Mouse (Mus musculus): ENCODE measurements around the gene Rhebl1. TPM values are rescaled to one million over a fixed set of nuclear protein-coding genes. Genes with fewer than 3 reads are reported as not detected.

The Rhebl1 gene
- polyA plus RNA-seq, 1 experiment from 2014 or later, result 35.9 TPM

- no peak overlapping the region for H3K27ac ChIP-seq
- ATAC-seq (replicated peaks), result no peak
- H3K4me3 ChIP-seq, result no peak overlapping the region
- H3K9ac ChIP-seq, result no peak overlapping the region
- H3K4me2 ChIP-seq, result no peak overlapping the region
- H3K27me3 ChIP-seq (replicated peaks), result no peaks in the 10 kb centered on the region
- 94% methylated on average over 14 of the region's 14 CpGs for WGBS
- H3K36me3 ChIP-seq (replicated peaks), result peaks cover 66% of the 10 kb centered on the region
- H3K4me1 ChIP-seq, result peaks cover 6% of the 10 kb centered on the region
- no peaks in the 10 kb centered on the region for H3K9me3 ChIP-seq
Observed at GRCm38 (mm10) chr15:98835291-98835690, 59.0 kb downstream of the Rhebl1 start.

DNA sequence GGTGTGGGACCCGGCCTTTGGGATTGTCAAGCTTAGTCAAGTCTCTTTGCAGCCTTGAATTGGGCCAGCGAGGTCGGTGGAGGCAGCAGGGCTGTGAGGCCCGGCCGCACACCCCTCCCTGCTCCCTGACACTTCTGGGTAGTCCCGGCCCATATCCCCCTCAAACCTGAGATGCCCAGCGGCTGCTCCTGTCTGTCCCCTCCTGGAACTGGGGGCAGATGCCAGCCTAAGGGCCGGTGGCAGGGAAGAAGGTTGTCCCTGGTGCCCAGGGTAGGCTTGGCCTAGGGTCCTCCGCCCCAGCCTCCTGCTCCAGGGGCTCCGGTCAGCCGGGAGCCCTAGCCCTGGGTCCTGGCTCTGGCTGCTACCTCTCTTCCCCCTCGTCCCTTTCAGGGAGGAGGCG is 60.3 kb downstream of the Rhebl1 start:
- Histone ChIP-seq H3K4me2 (no peak overlapping the region), H3K4me3 (no peak overlapping the region), H3K36me3 (replicated peaks) (peaks cover 54% of the 10 kb centered on the region), H3K27ac (no peak overlapping the region), H3K4me1 (peaks cover 18% of the 10 kb centered on the region), H3K27me3 (replicated peaks) (no peaks in the 10 kb centered on the region), H3K9ac (no peak overlapping the region), H3K9me3 (no peaks in the 10 kb centered on the region)
- ATAC-seq (replicated peaks), result no peak
- WGBS, result 83% methylated on average over 13 of the region's 13 CpGs

- no peak overlapping the region for H3K4me3 ChIP-seq
- H3K27me3 ChIP-seq (replicated peaks), result no peaks in the 10 kb centered on the region
- H3K4me2 ChIP-seq, result no peak overlapping the region
- no peaks in the 10 kb centered on the region for H3K9me3 ChIP-seq
- no peak for ATAC-seq (replicated peaks)
- no peak overlapping the region for H3K27ac ChIP-seq
- H3K36me3 ChIP-seq (replicated peaks), result peaks cover 48% of the 10 kb centered on the region
- no peak overlapping the region for H3K9ac ChIP-seq
- peaks cover 19% of the 10 kb centered on the region for H3K4me1 ChIP-seq
- 89% methylated on average over 11 of the region's 11 CpGs for WGBS
Observed at GRCm38 (mm10) chr15:98833281-98833680, 61.1 kb downstream of the Rhebl1 start.

DNA sequence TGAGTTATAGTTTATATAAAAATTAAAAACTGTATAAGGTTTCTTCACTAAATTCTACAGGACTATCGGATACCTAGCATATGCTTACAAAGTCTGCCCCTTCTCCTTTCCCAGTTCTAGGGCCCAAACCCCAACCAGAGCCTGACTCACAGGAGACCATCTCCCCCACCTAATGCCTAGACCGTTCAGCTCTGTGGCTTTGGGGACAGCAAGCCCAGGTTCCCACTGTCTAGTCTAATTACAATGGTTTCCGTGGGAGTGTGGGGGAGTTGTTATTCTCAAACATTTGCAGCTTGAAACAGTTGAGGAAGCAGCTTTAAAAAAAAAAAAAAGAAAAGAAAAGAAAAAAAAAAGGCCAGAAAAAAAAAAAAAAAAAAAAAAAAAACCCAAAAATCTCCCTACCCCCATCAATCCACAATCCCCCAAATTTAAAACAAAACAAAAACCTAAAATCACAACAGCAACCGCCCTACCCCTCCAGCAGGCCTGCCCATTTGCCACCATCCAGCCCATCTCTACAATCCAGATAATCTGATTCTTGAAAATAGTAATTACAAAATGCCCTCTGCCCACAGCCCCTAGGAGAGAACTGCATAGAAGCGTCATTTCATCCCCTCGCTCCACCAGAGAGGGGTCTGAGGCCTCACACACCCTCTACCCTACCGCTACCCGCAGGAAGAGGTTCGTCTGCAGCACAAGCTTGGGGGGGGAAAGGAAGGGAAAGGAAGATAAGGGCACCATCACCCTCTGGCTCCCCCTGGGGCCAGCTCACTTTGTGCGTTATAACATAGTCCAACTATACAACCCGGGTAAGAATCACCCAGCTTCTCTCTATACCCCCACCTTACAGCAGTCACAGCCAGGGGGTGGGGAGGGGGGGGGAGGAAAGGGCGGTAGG is 61.9 kb downstream of the Rhebl1 start:
- 60% methylated on average over 12 of the region's 12 CpGs for WGBS

GRCm38 (mm10) chr15:98831684-98832035 is 62.7 kb downstream of the Rhebl1 start:
- 21% methylated on average over 9 of the region's 9 CpGs for WGBS
- H3K4me1 ChIP-seq, result peaks cover 19% of the 10 kb centered on the region
- ATAC-seq (replicated peaks), result peak; percentile 46
- peak overlapping the region; percentile 67 for H3K9ac ChIP-seq
- peak overlapping the region; percentile 64 for H3K4me2 ChIP-seq
- no peaks in the 10 kb centered on the region for H3K9me3 ChIP-seq
- H3K36me3 ChIP-seq (replicated peaks), result peaks cover 34% of the 10 kb centered on the region
- peak overlapping the region; percentile 82 for H3K27ac ChIP-seq
- no peaks in the 10 kb centered on the region for H3K27me3 ChIP-seq (replicated peaks)
- peak overlapping the region; percentile 55 for H3K4me3 ChIP-seq

More for the DNA sequence above, 61.9 kb downstream of the Rhebl1 start:
- Histone ChIP-seq H3K9me3 (no peaks in the 10 kb centered on the region), H3K36me3 (replicated peaks) (peaks cover 42% of the 10 kb centered on the region), H3K27me3 (replicated peaks) (no peaks in the 10 kb centered on the region), H3K4me1 (peaks cover 19% of the 10 kb centered on the region), H3K4me2 (peak overlapping the region; percentile 64), H3K9ac (no peak overlapping the region), H3K4me3 (no peak overlapping the region), H3K27ac (peak overlapping the region; percentile 15)
- no peak for ATAC-seq (replicated peaks)

- H3K27me3 ChIP-seq (replicated peaks), result no peaks in the 10 kb centered on the region
- under 1% methylated on average over 64 of the region's 66 CpGs for WGBS
Observed at GRCm38 (mm10) chr15:98830736-98831683, 63.3 kb downstream of the Rhebl1 start, which contains the start of gene Prkag1. TSS of gene Prkag1 (minus strand) at chr15:98831521.

More at GRCm38 (mm10) chr15:98830736-98831683, 63.3 kb downstream of the Rhebl1 start, which contains the start of gene Prkag1:
- peak; percentile 97 for ATAC-seq (replicated peaks)
- Histone ChIP-seq H3K9ac (peak within 1 kb of the TSS; percentile 67), H3K4me2 (peak within 1 kb of the TSS; percentile 64), H3K4me1 (peaks cover 19% of the 10 kb centered on the region), H3K36me3 (replicated peaks) (peaks cover 28% of the 10 kb centered on the region), H3K27ac (peak within 1 kb of the TSS; percentile 82), H3K4me3 (peak within 1 kb of the TSS; percentile 55), H3K9me3 (no peaks in the 10 kb centered on the region)

Other genes with a start within 250 kb of the Rhebl1 start
- gene Ddx23, start 231.6 kb downstream of the Rhebl1 start, polyA plus RNA-seq (2015; fragmentation: Nextera tagmentation; extraction: Ambion mirVana), result 22.0 and 26.4 TPM in 2 replicates
- 13.2 and 13.9 TPM in 2 replicates for gene Rnd1, start 217.1 kb downstream of the Rhebl1 start, polyA plus RNA-seq (2015; fragmentation: Nextera tagmentation; extraction: Ambion mirVana)
- gene Ccdc65, start 186.3 kb downstream of the Rhebl1 start, polyA plus RNA-seq (2015; fragmentation: Nextera tagmentation; extraction: Ambion mirVana), result 6.8 and 8.5 TPM in 2 replicates
- gene Fkbp11, start 166.3 kb downstream of the Rhebl1 start, polyA plus RNA-seq (2015; fragmentation: Nextera tagmentation; extraction: Ambion mirVana), result 3.8 and 4.6 TPM in 2 replicates
- 103 and 106 TPM in 2 replicates for gene Arf3, start 131.3 kb downstream of the Rhebl1 start, polyA plus RNA-seq (2015; fragmentation: Nextera tagmentation; extraction: Ambion mirVana)
- 0.17 TPM in 1 of 2 replicates, not detected in the other for gene Wnt10b, start 116.4 kb downstream of the Rhebl1 start, polyA plus RNA-seq (2015; fragmentation: Nextera tagmentation; extraction: Ambion mirVana)
- gene Wnt1, start 104.7 kb downstream of the Rhebl1 start, polyA plus RNA-seq (2015; fragmentation: Nextera tagmentation; extraction: Ambion mirVana), result 2.0 and 2.9 TPM in 2 replicates
- gene Ddn, start 85.0 kb downstream of the Rhebl1 start, polyA plus RNA-seq (2015; fragmentation: Nextera tagmentation; extraction: Ambion mirVana), result 0.52 and 0.81 TPM in 2 replicates
- gene Prkag1, start 63.0 kb downstream of the Rhebl1 start, polyA plus RNA-seq (2015; fragmentation: Nextera tagmentation; extraction: Ambion mirVana), result 72.7 and 84.7 TPM in 2 replicates
- gene Kmt2d, start 23.3 kb downstream of the Rhebl1 start, polyA plus RNA-seq (2015; fragmentation: Nextera tagmentation; extraction: Ambion mirVana), result 11.9 and 13.5 TPM in 2 replicates
- gene Dhh, start 4.0 kb upstream of the Rhebl1 start, polyA plus RNA-seq (2015; fragmentation: Nextera tagmentation; extraction: Ambion mirVana), result 0.35 and 0.73 TPM in 2 replicates
- 35.5 and 38.3 TPM in 2 replicates for gene Lmbr1l, start 23.7 kb upstream of the Rhebl1 start, polyA plus RNA-seq (2015; fragmentation: Nextera tagmentation; extraction: Ambion mirVana)
- 1,136 and 1,188 TPM in 2 replicates for gene Tuba1b, start 40.0 kb upstream of the Rhebl1 start, polyA plus RNA-seq (2015; fragmentation: Nextera tagmentation; extraction: Ambion mirVana)
- not detected in 2 replicates for gene Gm49450, start 59.0 kb upstream of the Rhebl1 start, polyA plus RNA-seq (2015; fragmentation: Nextera tagmentation; extraction: Ambion mirVana)
- gene Tuba1a, start 59.2 kb upstream of the Rhebl1 start, polyA plus RNA-seq (2015; fragmentation: Nextera tagmentation; extraction: Ambion mirVana), result 17,671 and 17,732 TPM in 2 replicates
- 16.4 and 20.5 TPM in 2 replicates for gene Tuba1c, start 135.4 kb upstream of the Rhebl1 start, polyA plus RNA-seq (2015; fragmentation: Nextera tagmentation; extraction: Ambion mirVana)
- gene Prph, start 160.6 kb upstream of the Rhebl1 start, polyA plus RNA-seq (2015; fragmentation: Nextera tagmentation; extraction: Ambion mirVana), result 5.7 and 10.3 TPM in 2 replicates
- 4.9 and 6.6 TPM in 2 replicates for gene Troap, start 180.0 kb upstream of the Rhebl1 start, polyA plus RNA-seq (2015; fragmentation: Nextera tagmentation; extraction: Ambion mirVana)
- 12.4 and 15.3 TPM in 2 replicates for gene C1ql4, start 193.3 kb upstream of the Rhebl1 start, polyA plus RNA-seq (2015; fragmentation: Nextera tagmentation; extraction: Ambion mirVana)
- 2.0 and 2.1 TPM in 2 replicates for gene Dnajc22, start 198.6 kb upstream of the Rhebl1 start, polyA plus RNA-seq (2015; fragmentation: Nextera tagmentation; extraction: Ambion mirVana)
- gene Spats2, start 231.4 kb upstream of the Rhebl1 start, polyA plus RNA-seq (2015; fragmentation: Nextera tagmentation; extraction: Ambion mirVana), result 33.0 and 35.4 TPM in 2 replicates